Mouse (Mus musculus) hindbrain, embryonic 11.5 days (tissue): ENCODE data around the gene Fam184b. TPM values are rescaled to one million over a fixed set of nuclear protein-coding genes. Genes with fewer than 3 reads are reported as not detected.
A peak's percentile ranks its signal among the peaks of the same experiment; 100 is the strongest.

Source experiments
- ATAC-seq: fragments of 200-750 bp; cut with Nextera tagmentation; 2 replicates; pipeline ENCODE4 v1.8.0; 2017; ENCODE audit warnings: mild to moderate bottlenecking, moderate TSS enrichment, moderate library complexity; ENCODE audit not compliant: low FRiP score
- DNase-seq: peaks from one replicate; pipeline ENCODE4 v3.0.0-alpha.2; 2015; ENCODE audit warnings: low spot score
- H3K27ac ChIP-seq: fragments of 300-500 bp; sonication (generic); 2 replicates; pipeline ENCODE4 v1.5.1; 2014; ENCODE audit warnings: mild to moderate bottlenecking, low read depth, low read length
- H3K27me3 ChIP-seq: fragments of 300-500 bp; sonication (generic); 2 replicates; pipeline ENCODE4 v1.6.1; 2014; ENCODE audit warnings: mild to moderate bottlenecking, low read length, moderate library complexity, mixed read lengths; ENCODE audit not compliant: control insufficient read depth, insufficient read depth
- H3K36me3 ChIP-seq: fragments of 300-500 bp; sonication (generic); 2 replicates; pipeline ENCODE4 v1.6.1; 2014; ENCODE audit warnings: mild to moderate bottlenecking, low read length, moderate library complexity, mixed read lengths; ENCODE audit not compliant: control insufficient read depth, insufficient read depth
- H3K4me1 ChIP-seq: fragments of 300-500 bp; sonication (generic); replicated peaks from 2 replicates; pipeline ENCODE4 v1.6.1; 2014; ENCODE audit warnings: low read length, mixed read lengths; ENCODE audit not compliant: control insufficient read depth, insufficient read depth
- H3K4me2 ChIP-seq: fragments of 300-500 bp; sonication (generic); replicated peaks from 2 replicates; pipeline ENCODE4 v1.6.1; 2014; ENCODE audit warnings: mild to moderate bottlenecking, low read depth, low read length
- H3K4me3 ChIP-seq: fragments of 300-500 bp; sonication (generic); 2 replicates; pipeline ENCODE4 v1.5.1; 2014; ENCODE audit warnings: low read depth, low read length
- H3K9ac ChIP-seq: fragments of 300-500 bp; sonication (generic); 2 replicates; pipeline ENCODE4 v1.6.1; 2014; ENCODE audit warnings: low read depth, low read length
- H3K9me3 ChIP-seq: fragments of 300-500 bp; sonication (generic); 2 replicates; pipeline ENCODE4 v1.6.1; 2016; ENCODE audit warnings: low read length; ENCODE audit not compliant: control insufficient read depth
- WGBS: fragments of 180-500 bp; shearing (Covaris S2); extraction: QIAGEN DNeasy Blood & Tissue Kit; methylation state at CpG from one replicate; pipeline ENCODE4 v1.1.7; 2014; 5-methylcytosine and 5-hydroxymethylcytosine counted together
- polyA plus RNA-seq: library from polyadenylated mRNA; unstranded; fragments of >200 nt; fragmentation: Nextera tagmentation; extraction: Ambion mirVana; gene quantifications from 2 replicates; pipeline ENCODE4 v1.2.1, GENCODE M21; 2014

The Fam184b gene
- polyA plus RNA-seq = 0.81 and 0.91 TPM in 2 replicates

- no peak within 1 kb of the TSS for H3K27ac ChIP-seq
- DNase-seq = peak; percentile 65
- H3K4me3 ChIP-seq = peak within 1 kb of the TSS; percentile 61
- H3K9ac ChIP-seq = peak within 1 kb of the TSS; percentile 56
- under 1% methylated on average over 48 of the region's 48 CpGs for WGBS
- no peaks in the 10 kb centered on the region for H3K9me3 ChIP-seq
- H3K4me1 ChIP-seq = no peaks in the 10 kb centered on the region
- H3K27me3 ChIP-seq = no peaks in the 10 kb centered on the region
- H3K4me2 ChIP-seq = peak within 1 kb of the TSS; percentile 95
- no peaks in the 10 kb centered on the region for H3K36me3 ChIP-seq
- peak; percentile 91 for ATAC-seq
These were observed at the start of gene Fam184b for GRCm38 (mm10) chr5:45638806-45639714. Gene Fam184b, minus strand, starts transcription at chr5:45639614.

- ATAC-seq (no peak), DNase-seq (no peak)
- Histone ChIP-seq H3K4me1 (no peaks in the 10 kb centered on the region), H3K36me3 (no peaks in the 10 kb centered on the region; the same call in 1 of the 2 replicates), H3K27ac (no peak overlapping the region), H3K4me2 (no peak overlapping the region), H3K9ac (no peak overlapping the region), H3K4me3 (no peak overlapping the region), H3K27me3 (no peaks in the 10 kb centered on the region), H3K9me3 (no peaks in the 10 kb centered on the region)
- WGBS = 85% methylated on average over 4 of the region's 4 CpGs
These were observed 49.7 kb upstream of the Fam184b start for GRCm38 (mm10) chr5:45689152-45689551.

GRCm38 (mm10) chr5:45686223-45686622 lies 46.8 kb upstream of the Fam184b start:
- Histone ChIP-seq H3K4me2 (no peak overlapping the region), H3K4me3 (no peak overlapping the region), H3K36me3 (no peaks in the 10 kb centered on the region; the same call in 1 of the 2 replicates), H3K9me3 (no peaks in the 10 kb centered on the region), H3K27ac (no peak overlapping the region), H3K27me3 (no peaks in the 10 kb centered on the region), H3K9ac (no peak overlapping the region), H3K4me1 (no peaks in the 10 kb centered on the region)
- DNase-seq (no peak), ATAC-seq (no peak)
- WGBS = 98% methylated on average over 3 of the region's 3 CpGs

- 100% methylated on average over 2 of the region's 2 CpGs for WGBS
- ATAC-seq (no peak), DNase-seq (no peak)
- Histone ChIP-seq H3K4me3 (no peak overlapping the region), H3K27me3 (no peaks in the 10 kb centered on the region), H3K9ac (no peak overlapping the region), H3K27ac (no peak overlapping the region), H3K36me3 (no peaks in the 10 kb centered on the region; the same call in 1 of the 2 replicates), H3K9me3 (no peaks in the 10 kb centered on the region), H3K4me1 (no peaks in the 10 kb centered on the region), H3K4me2 (no peak overlapping the region)
These were observed 45.8 kb upstream of the Fam184b start for GRCm38 (mm10) chr5:45685243-45685642.

- no peaks in the 10 kb centered on the region for H3K9me3 ChIP-seq
- H3K9ac ChIP-seq = no peak overlapping the region
- no peaks in the 10 kb centered on the region; the same call in 1 of the 2 replicates for H3K36me3 ChIP-seq
- no peak overlapping the region for H3K4me3 ChIP-seq
- no peaks in the 10 kb centered on the region for H3K27me3 ChIP-seq
- H3K4me2 ChIP-seq = no peak overlapping the region
- WGBS = 90% methylated on average over 1 of the region's 1 CpGs
- ATAC-seq (no peak), DNase-seq (no peak)
- H3K4me1 ChIP-seq = no peaks in the 10 kb centered on the region
- H3K27ac ChIP-seq = no peak overlapping the region
These were observed 44.0 kb upstream of the Fam184b start for GRCm38 (mm10) chr5:45683388-45683787.

- no peaks in the 10 kb centered on the region for H3K36me3 ChIP-seq
These were observed 40.5 kb upstream of the Fam184b start for GRCm38 (mm10) chr5:45679955-45680354.

GRCm38 (mm10) chr5:45677639-45678038 lies 38.2 kb upstream of the Fam184b start:
- no peak overlapping the region for H3K27ac ChIP-seq
- DNase-seq = no peak
- WGBS = 86% methylated on average over 4 of the region's 4 CpGs
- H3K9ac ChIP-seq = no peak overlapping the region
- H3K36me3 ChIP-seq = no peaks in the 10 kb centered on the region
- no peaks in the 10 kb centered on the region for H3K27me3 ChIP-seq
- H3K4me1 ChIP-seq = no peaks in the 10 kb centered on the region
- H3K4me2 ChIP-seq = no peak overlapping the region
- H3K4me3 ChIP-seq = no peak overlapping the region
- no peaks in the 10 kb centered on the region for H3K9me3 ChIP-seq
- ATAC-seq = no peak

More at GRCm38 (mm10) chr5:45679955-45680354, 40.5 kb upstream of the Fam184b start:
- Histone ChIP-seq H3K9me3 (no peaks in the 10 kb centered on the region), H3K27me3 (no peaks in the 10 kb centered on the region), H3K9ac (no peak overlapping the region), H3K4me1 (no peaks in the 10 kb centered on the region), H3K4me3 (no peak overlapping the region), H3K27ac (no peak overlapping the region), H3K4me2 (no peak overlapping the region)
- no peak for DNase-seq
- ATAC-seq = no peak

GRCm38 (mm10) chr5:45675032-45675431 lies 35.6 kb upstream of the Fam184b start:
- H3K27ac ChIP-seq = no peak overlapping the region
- H3K9me3 ChIP-seq = no peaks in the 10 kb centered on the region
- DNase-seq = no peak
- no peaks in the 10 kb centered on the region for H3K36me3 ChIP-seq
- H3K27me3 ChIP-seq = no peaks in the 10 kb centered on the region
- 97% methylated on average over 1 of the region's 1 CpGs for WGBS
- no peak for ATAC-seq
- no peak overlapping the region for H3K4me3 ChIP-seq
- no peak overlapping the region for H3K4me2 ChIP-seq
- H3K9ac ChIP-seq = no peak overlapping the region
- no peaks in the 10 kb centered on the region; the same call in 1 of the 2 replicates for H3K4me1 ChIP-seq
